Mouse (Mus musculus) lung, postnatal 10 days (tissue): ENCODE data around the gene Bcl2l12.
A peak's percentile ranks its signal among the peaks of the same experiment; 100 is the strongest.
"Not testable (repeated sequence)": the region's sequence is repeated elsewhere in the genome, so short reads cannot be mapped to it uniquely, and the experiment has no call there.

ENCODE experiments used
- DNase-seq: peaks from one replicate; pipeline ENCODE4 v3.0.0; 2021

Bcl2l12 gene

GRCm38 (mm10) chr7:44998501-44998955 lies at the start of gene Bcl2l12:
Gene Bcl2l12 (minus strand): TSS chr7:44998712.
- peak; percentile 78 for DNase-seq

GRCm38 (mm10) chr7:45047491-45047890 lies 49.0 kb upstream of the Bcl2l12 start:
- no peak for DNase-seq

GRCm38 (mm10) chr7:45046853-45047350 lies 48.4 kb upstream of the Bcl2l12 start:
- DNase-seq: no peak

GRCm38 (mm10) chr7:45045741-45046140 lies 47.2 kb upstream of the Bcl2l12 start:
- DNase-seq: no peak

GRCm38 (mm10) chr7:45043307-45043706 lies 44.8 kb upstream of the Bcl2l12 start:
- DNase-seq: no peak

- DNase-seq: no peak
These were observed 42.3 kb upstream of the Bcl2l12 start for GRCm38 (mm10) chr7:45040851-45041250.

- DNase-seq: no peak
These were observed 39.9 kb upstream of the Bcl2l12 start for GRCm38 (mm10) chr7:45038411-45038810.

GRCm38 (mm10) chr7:45037720-45038361 lies 39.3 kb upstream of the Bcl2l12 start:
- DNase-seq: peak; percentile 84

GRCm38 (mm10) chr7:45036702-45037101 lies 38.2 kb upstream of the Bcl2l12 start:
- DNase-seq: no peak

- DNase-seq: no peak
These were observed 37.1 kb upstream of the Bcl2l12 start for GRCm38 (mm10) chr7:45035631-45036030.

- DNase-seq: no peak
These were observed 35.3 kb upstream of the Bcl2l12 start for GRCm38 (mm10) chr7:45033722-45034359.

- no peak for DNase-seq
These were observed 32.3 kb upstream of the Bcl2l12 start for GRCm38 (mm10) chr7:45030857-45031256.

GRCm38 (mm10) chr7:45029995-45030394 lies 31.5 kb upstream of the Bcl2l12 start:
- DNase-seq: no peak

GRCm38 (mm10) chr7:45028351-45028750 lies 29.8 kb upstream of the Bcl2l12 start:
- no peak for DNase-seq

- DNase-seq: no peak
These were observed 29.2 kb upstream of the Bcl2l12 start for GRCm38 (mm10) chr7:45027761-45028160.

- no peak for DNase-seq
These were observed 27.7 kb upstream of the Bcl2l12 start for GRCm38 (mm10) chr7:45026256-45026655.

GRCm38 (mm10) chr7:45025601-45026220 lies 27.2 kb upstream of the Bcl2l12 start:
- DNase-seq: no peak

- no peak for DNase-seq
These were observed 26.1 kb upstream of the Bcl2l12 start for GRCm38 (mm10) chr7:45024281-45025248.

GRCm38 (mm10) chr7:45023711-45024110 lies 25.2 kb upstream of the Bcl2l12 start:
- DNase-seq: not testable (repeated sequence)

GRCm38 (mm10) chr7:45020225-45020624 lies 21.7 kb upstream of the Bcl2l12 start:
- DNase-seq: no peak

- DNase-seq: peak; percentile 92
These were observed 20.6 kb upstream of the Bcl2l12 start for GRCm38 (mm10) chr7:45019031-45019571.
